Mouse (Mus musculus): Measurements from ENCODE around the gene Rcn3. TPM values are rescaled to one million over a fixed set of nuclear protein-coding genes. Genes with fewer than 3 reads are reported as not detected.
A peak's percentile ranks its signal among the peaks of the same experiment; 100 is the strongest.

Gene Rcn3
- polyA plus RNA-seq, 1 experiment from 2014 or later: 176 TPM

DNA sequence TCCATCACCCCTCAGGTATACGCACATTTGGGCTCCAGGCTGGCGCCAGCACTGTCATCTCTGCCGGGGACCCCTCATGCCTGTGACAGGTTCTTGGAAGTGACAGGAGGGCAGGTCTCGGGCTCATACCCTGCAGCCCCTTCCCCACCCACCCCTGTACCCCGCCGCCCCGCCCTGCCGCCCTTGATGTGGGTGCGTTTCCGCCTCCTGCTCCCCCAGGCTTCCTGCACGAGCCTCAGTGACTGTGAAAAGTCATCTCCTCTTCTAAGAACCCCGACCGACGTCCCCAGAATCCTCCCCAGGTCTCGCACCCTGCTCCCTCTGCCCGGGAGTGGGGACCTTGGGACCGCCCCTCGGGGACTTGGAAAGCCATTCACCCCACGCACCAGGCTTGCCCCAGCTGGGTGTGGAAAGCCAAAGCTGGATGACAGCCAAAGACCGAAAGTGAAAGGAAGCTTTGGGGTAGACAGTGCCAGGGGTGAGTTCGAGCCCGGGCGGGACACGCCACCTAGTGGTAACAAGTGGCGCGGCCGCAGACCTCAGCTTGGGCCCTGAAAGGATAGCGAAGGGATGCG lies 44.1 kb upstream of the Rcn3 start, which contains the start of the genes Gm45713 and Flt3l:
Gene Gm45713, minus strand, starts transcription at position 239 of the 575 bp plus-strand sequence.
Gene Flt3l, minus strand, starts transcription at position 440 of the 575 bp plus-strand sequence.
- WGBS: 3% methylated on average over 29 of the region's 29 CpGs

DNA sequence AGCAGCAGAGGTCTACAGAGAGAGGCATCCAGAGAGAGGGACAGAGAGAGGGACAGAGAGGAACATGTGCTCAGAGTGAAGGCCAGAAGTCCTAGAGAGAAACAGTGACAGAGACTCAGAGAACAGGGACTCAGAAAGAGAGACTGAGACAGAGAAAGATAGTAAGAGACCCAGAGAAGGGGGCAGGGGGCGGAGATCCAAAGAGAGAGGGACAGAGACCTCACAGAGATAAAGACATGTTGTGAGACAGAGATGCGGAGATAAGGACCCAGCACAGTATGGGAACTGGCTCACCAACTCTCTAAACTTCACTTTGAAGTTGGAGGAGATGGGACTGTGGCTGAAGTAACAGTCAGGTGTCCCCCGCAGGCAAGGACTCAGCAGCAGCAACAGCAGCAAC lies 43.3 kb upstream of the Rcn3 start:
- peak overlapping the region; percentile 78 for H3K4me2 ChIP-seq (replicated peaks; ENCODE audit: low read depth)
- WGBS: 75% methylated on average over 3 of the region's 3 CpGs
- H3K9ac ChIP-seq (ENCODE audit: low read length): no peak overlapping the region
- H3K4me1 ChIP-seq (replicated peaks; ENCODE audit: control insufficient read depth, insufficient read depth): no peaks in the 10 kb centered on the region
- no peak overlapping the region for H3K27ac ChIP-seq (replicated peaks)
- no peaks in the 10 kb centered on the region for H3K27me3 ChIP-seq (ENCODE audit: control insufficient read depth, insufficient read depth, low read length)
- no peaks in the 10 kb centered on the region for H3K36me3 ChIP-seq (ENCODE audit: control insufficient read depth, insufficient read depth, low read length)
- no peak overlapping the region for H3K4me3 ChIP-seq (ENCODE audit: low read depth, low read length)
- TF ChIP-seq CTCF (IDR thresholded peaks at IDR 0.05; ENCODE audit: low read depth): no peak
- no peak for TF ChIP-seq EP300 (optimal IDR thresholded peaks at IDR 0.05)
- no peaks in the 10 kb centered on the region for H3K9me3 ChIP-seq (ENCODE audit: control insufficient read depth, low read length)
- ATAC-seq (ENCODE audit: low FRiP score, low TSS enrichment): no peak
- no peak for DNase-seq (ENCODE audit: low spot score)

More for the DNA sequence above, 44.1 kb upstream of the Rcn3 start, which contains the start of the genes Gm45713 and Flt3l:
- Histone ChIP-seq H3K4me2 (replicated peaks; ENCODE audit: low read depth) (peak within 1 kb of the TSS; percentile 78), H3K4me1 (replicated peaks; ENCODE audit: control insufficient read depth, insufficient read depth) (no peaks in the 10 kb centered on the region), H3K27me3 (ENCODE audit: control insufficient read depth, insufficient read depth, low read length) (no peaks in the 10 kb centered on the region), H3K9me3 (ENCODE audit: control insufficient read depth, low read length) (no peaks in the 10 kb centered on the region), H3K27ac (replicated peaks) (peak within 1 kb of the TSS; percentile 45), H3K4me3 (ENCODE audit: low read depth, low read length) (peak within 1 kb of the TSS; percentile 60), H3K9ac (ENCODE audit: low read length) (peak within 1 kb of the TSS; percentile 70), H3K36me3 (ENCODE audit: control insufficient read depth, insufficient read depth, low read length) (no peaks in the 10 kb centered on the region)
- ATAC-seq (ENCODE audit: low FRiP score, low TSS enrichment) (peak; percentile 85), DNase-seq (ENCODE audit: low spot score) (peak; percentile 88)
- TF ChIP-seq CTCF (IDR thresholded peaks at IDR 0.05; ENCODE audit: low read depth) (peak; percentile 99), EP300 (optimal IDR thresholded peaks at IDR 0.05) (no peak)

DNA sequence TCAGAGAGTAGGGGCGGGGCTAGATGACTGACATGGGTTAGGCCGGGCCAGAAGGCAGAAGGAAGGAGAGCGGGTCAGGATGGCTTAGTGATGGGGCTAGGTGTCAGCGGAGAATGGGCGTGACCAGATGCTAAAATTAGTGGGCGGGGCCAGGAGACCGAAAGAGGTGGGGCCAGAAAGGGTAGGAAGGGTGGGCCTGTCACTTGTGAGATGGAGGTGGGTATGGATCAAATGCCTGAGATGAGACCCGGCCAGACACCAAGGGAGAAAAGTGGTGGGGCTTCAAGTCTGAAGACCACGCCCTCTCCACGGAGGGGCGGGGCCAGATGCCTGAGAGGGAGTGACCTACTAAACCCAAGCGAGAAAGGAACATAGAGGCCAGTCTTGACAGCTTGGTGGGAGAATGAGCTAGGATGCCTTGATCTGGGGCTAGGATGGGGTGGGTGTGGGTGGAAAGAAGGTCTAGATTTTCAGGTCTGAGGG lies 42.6 kb upstream of the Rcn3 start:
- 16% methylated on average over 12 of the region's 12 CpGs for WGBS
- Histone ChIP-seq H3K4me2 (replicated peaks; ENCODE audit: low read depth) (no peak overlapping the region), H3K27me3 (ENCODE audit: control insufficient read depth, insufficient read depth, low read length) (no peaks in the 10 kb centered on the region), H3K4me3 (ENCODE audit: low read depth, low read length) (no peak overlapping the region), H3K27ac (replicated peaks) (no peak overlapping the region), H3K36me3 (ENCODE audit: control insufficient read depth, insufficient read depth, low read length) (no peaks in the 10 kb centered on the region), H3K9ac (ENCODE audit: low read length) (no peak overlapping the region), H3K4me1 (replicated peaks; ENCODE audit: control insufficient read depth, insufficient read depth) (no peaks in the 10 kb centered on the region), H3K9me3 (ENCODE audit: control insufficient read depth, low read length) (no peaks in the 10 kb centered on the region)
- no peak for TF ChIP-seq CTCF (IDR thresholded peaks at IDR 0.05; ENCODE audit: low read depth)
- TF ChIP-seq EP300 (optimal IDR thresholded peaks at IDR 0.05): no peak
- DNase-seq (ENCODE audit: low spot score) (peak; percentile 72), ATAC-seq (ENCODE audit: low FRiP score, low TSS enrichment) (peak; percentile 17; the same call in 1 of the 2 replicates)

DNA sequence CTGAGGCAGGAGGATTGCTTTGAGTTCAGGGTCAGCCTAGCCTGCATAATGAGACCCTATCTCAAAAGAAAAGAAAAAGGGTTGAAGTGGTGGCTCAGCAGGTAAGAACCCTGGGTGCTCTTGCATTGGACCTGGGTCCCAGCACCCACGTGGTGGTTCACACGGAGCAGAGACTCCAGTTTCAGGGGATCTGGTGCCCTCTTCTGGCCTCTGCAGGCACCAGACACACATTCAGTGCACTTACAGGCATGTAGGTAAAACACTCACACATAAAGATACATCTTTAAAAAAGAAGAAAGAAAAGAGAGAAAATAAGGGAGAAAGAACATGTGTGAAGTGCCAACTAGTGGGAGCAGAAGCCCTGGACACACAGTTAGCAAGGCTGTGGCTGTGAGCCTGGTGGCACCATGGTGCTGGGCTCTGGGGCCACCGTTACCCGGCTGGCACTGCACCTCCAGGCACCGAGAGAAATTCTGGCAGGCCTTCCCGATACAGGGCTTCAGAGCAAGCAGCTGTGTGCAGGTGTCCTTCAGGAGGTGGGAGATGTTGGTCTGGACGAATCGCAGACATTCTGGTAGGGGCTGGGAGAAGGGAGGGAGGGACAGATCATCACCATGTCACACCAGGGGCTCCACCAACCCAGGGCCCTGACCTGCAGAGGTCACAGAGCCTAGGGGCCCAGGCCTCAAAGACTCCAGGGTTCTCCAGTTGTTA lies 41.6 kb upstream of the Rcn3 start:
- Histone ChIP-seq H3K27me3 (ENCODE audit: control insufficient read depth, insufficient read depth, low read length) (no peaks in the 10 kb centered on the region), H3K4me2 (replicated peaks; ENCODE audit: low read depth) (no peak overlapping the region), H3K9me3 (ENCODE audit: control insufficient read depth, low read length) (no peaks in the 10 kb centered on the region), H3K4me1 (replicated peaks; ENCODE audit: control insufficient read depth, insufficient read depth) (no peaks in the 10 kb centered on the region), H3K9ac (ENCODE audit: low read length) (no peak overlapping the region), H3K27ac (replicated peaks) (no peak overlapping the region), H3K4me3 (ENCODE audit: low read depth, low read length) (no peak overlapping the region), H3K36me3 (ENCODE audit: control insufficient read depth, insufficient read depth, low read length) (no peaks in the 10 kb centered on the region)
- DNase-seq (ENCODE audit: low spot score) (no peak), ATAC-seq (ENCODE audit: low FRiP score, low TSS enrichment) (no peak)
- WGBS: 80% methylated on average over 8 of the region's 8 CpGs
- TF ChIP-seq EP300 (optimal IDR thresholded peaks at IDR 0.05) (no peak), CTCF (IDR thresholded peaks at IDR 0.05; ENCODE audit: low read depth) (peak; percentile 45)

DNA sequence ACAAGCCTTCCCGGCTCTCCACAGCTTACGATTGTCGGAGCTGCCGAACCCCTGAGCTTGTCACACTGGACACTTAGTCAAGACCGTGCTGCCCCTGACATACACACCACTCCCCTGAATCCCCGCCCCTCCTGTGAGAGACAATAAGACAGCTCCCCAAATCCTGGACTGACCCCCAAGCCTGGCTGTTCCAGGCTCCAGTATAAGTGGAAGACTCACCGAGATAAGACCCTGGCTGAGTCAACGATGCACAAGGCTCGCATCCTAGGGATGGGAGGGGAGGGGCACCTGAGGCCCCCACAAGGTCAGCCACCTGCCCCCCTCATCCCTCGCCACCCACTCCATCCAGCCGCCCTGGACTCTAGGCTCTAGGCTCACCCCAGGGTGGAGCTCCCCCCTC lies 39.8 kb upstream of the Rcn3 start:
- H3K4me3 ChIP-seq (ENCODE audit: low read depth, low read length): no peak overlapping the region
- H3K36me3 ChIP-seq (ENCODE audit: control insufficient read depth, insufficient read depth, low read length): peaks cover 3% of the 10 kb centered on the region
- no peak overlapping the region for H3K27ac ChIP-seq (replicated peaks)
- no peaks in the 10 kb centered on the region for H3K9me3 ChIP-seq (ENCODE audit: control insufficient read depth, low read length)
- H3K4me2 ChIP-seq (replicated peaks; ENCODE audit: low read depth): no peak overlapping the region
- TF ChIP-seq CTCF (IDR thresholded peaks at IDR 0.05; ENCODE audit: low read depth) (no peak), EP300 (optimal IDR thresholded peaks at IDR 0.05) (no peak)
- no peak for ATAC-seq (ENCODE audit: low FRiP score, low TSS enrichment)
- H3K27me3 ChIP-seq (ENCODE audit: control insufficient read depth, insufficient read depth, low read length): no peaks in the 10 kb centered on the region
- no peak for DNase-seq (ENCODE audit: low spot score)
- 84% methylated on average over 10 of the region's 11 CpGs for WGBS
- 0 out of 2 replicates have a peak, but pooled peaks cover 2% of the 10 kb centered on the region for H3K4me1 ChIP-seq (replicated peaks; ENCODE audit: control insufficient read depth, insufficient read depth)
- H3K9ac ChIP-seq (ENCODE audit: low read length): no peak overlapping the region
